Mouse (Mus musculus): ENCODE measurements at regions not wholly inside any gene's neighbourhood (a gene's known extent, or its start where the extent isn't known, plus 50 kb on each side); places are given as distances from the start of the nearest gene placed in this dataset.

DNA sequence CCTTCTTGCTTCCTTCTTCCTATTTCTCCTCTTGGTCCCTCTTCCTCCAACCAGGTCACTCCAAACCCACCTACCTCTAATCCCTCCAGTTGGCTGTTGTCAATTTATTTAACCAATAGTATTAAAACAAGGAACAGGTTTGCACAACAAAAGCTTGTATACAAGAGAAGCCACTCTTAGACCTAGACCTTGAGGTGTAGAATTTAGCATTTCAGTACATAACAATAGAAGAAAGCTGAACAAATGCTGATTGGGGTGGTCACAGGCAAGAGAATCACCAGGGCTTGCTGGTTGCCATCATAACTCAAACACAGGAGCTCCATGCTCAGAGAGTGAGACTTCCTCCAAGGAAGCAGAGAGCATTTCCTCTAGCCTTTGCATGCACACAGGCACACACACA is 272.2 kb downstream of the Slc30a10 start:
- DNase-seq = no peak

DNA sequence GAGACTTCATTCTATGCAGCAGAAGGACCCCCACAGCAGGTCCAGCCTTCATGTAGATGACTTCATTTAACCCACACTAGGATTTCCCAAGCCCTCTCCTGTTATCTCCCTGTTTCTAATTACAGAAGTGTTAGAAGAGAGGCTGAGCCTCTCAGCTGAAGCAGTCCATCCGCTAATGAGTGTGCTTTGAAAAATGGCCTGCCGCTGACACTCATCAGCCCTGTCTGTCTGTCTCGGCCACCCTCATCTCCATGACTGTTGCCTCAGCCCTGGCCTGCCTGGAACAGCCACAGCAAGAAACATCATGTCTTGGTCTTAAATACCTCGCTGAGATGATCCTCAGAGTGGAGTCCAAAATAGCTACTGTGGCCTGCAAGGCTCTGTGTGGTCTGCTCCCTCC is 273.1 kb downstream of the Slc30a10 start:
- no peak for DNase-seq

DNA sequence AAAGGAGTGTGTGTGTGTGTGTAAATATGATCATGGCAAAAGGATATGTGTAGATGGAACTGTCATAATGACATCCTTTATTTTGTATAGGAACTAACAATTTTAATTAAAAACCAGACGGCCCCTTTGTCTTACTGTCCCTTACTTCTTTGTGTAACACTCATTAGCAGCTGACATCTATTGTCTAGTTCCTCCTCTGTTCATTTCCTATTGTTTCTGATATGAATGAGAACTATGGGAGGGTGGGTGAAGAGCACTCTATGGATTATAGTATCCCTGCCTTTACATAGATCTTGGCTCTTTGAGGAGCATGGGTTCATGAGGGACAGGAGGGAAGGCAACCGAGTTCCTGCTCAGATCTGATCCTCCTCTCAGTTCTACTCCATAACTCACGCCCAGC is 273.8 kb downstream of the Slc30a10 start:
- DNase-seq = no peak

DNA sequence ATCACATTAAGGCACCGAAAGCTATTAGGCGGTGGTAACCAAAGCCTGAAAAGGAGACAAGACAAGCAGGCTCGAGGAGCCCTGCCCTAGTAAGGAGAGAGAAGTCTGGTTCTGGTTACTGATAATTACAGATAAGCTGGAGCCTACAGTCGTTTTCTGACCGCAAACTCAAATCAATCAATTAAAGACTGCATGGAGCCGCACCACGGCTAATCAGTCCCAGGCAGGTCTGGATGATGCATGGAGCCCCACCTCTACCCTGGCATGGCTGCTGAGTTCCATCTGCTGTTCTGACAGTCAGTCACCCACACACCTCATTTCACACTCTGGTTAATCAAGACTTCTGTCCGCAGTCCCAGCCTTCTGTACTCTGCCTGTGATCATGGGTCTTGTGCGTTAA is 276.4 kb downstream of the Slc30a10 start:
- no peak for DNase-seq

DNA sequence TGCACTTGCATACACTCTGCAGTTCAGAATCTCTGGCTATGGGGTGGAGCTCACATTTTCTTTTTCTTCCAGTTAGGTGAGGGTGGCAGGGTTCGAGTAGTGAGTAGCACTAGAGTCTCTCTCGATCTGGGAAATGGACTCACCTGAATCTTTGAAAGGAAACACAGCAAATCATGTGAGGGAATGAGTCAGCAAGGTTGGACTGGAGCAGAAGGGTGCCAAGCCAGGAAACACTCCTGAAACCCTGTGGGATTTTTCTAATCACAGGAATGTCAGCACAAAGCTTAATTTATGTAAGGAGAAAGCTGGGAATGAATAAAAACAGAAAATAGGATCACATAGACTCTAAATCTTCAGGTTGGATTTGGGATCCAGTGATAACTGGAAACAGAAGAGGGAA is 282.1 kb downstream of the Slc30a10 start:
- no peak for DNase-seq

DNA sequence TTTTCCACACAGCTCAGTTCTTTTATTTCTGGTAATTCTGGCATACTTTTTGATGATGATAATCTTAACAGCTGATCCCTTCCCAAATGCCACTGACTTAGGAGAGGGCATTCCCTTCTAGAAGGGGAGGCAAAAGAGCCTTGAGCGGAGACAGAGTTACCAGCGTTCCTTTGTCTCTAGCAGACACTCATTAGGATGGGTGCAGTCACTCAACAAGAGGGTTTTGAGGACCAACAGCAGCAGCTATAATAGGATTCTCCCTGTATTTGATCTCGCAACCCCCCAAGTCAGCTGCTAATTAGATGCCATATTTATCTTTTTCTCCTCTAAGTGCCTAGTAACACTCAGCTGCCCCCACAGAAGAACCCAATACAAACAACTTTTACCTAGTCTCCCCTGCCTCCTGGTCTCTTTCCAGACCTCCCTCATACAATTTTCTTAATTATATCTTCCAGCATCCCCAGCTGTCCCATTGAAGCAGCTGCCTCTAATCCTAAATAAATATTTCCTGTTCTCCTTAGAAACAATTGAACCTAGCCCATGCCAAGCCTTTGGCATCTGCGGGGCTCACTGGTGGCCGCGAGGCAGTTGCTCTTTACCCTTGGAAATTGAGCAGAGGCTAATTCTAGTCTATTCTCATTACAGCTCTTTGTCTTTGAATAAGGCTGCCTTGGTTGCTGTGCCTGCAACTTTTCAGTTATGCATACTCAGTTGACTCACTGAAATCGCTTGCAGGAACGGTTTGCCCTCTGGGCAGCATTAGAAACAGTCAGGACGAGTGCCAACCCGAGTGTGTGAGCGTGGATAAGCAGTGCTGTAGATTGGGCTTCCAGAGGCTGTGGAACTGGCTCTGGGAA is 286.6 kb downstream of the Slc30a10 start:
- DNase-seq = no peak

DNA sequence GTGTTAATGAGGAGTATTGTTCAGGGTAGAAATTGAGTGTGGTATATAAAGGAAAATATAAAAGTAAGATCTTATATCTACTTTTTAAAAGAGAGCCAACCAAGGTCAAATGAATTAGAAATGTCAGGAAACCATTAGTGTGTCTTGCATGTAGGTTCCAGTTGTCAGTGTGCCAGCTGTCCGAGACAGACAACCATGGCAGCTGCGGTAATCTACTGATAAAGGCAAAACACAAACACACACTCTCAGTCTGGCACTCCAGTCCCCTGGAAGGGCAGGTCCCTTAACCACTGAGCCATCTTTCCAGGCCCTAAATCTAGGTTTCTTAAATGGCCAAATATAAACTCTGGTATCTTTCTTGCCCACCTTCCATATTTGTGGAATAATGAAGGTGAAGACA is 294.6 kb downstream of the Slc30a10 start:
- DNase-seq = no peak

DNA sequence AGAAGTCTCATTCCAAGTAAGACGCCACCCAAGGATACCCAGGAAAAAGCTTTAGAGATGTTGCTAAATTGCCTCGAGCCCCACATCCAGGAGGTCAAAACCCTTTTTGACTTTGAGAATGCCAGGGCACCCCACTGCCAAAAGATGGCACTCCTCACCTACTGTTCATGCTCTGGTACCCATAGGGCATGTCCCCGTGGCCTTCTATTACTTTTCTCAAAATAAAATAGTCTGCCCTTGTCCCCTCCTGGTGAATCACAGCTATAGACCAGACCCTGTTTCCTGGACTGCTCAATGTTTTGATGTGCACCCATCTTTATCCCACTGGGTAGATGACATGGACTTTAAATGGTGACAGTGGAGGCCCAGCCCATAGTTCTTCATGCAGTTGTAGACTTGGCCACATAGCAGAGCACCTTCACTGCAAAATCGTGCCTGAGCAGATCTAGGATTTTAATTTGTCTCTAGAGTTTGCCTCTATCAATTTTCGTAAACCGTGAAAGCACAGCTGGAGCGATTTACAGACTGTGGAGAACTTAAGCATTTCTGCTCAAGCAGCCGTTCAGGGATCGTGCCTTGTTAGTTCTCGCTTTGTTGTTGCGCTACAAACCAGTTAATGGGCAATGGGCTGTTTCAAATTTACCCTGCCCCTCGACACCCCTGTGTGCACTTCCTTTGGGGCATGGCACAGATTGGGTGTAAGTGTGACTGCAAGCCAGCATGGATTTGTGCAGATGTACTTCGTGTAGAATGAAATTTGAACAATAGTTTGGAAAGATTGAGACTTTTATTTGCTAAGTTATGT is 300.0 kb downstream of the Slc30a10 start:
- peak in 1 of 2 experiments; percentile 3 for DNase-seq

DNA sequence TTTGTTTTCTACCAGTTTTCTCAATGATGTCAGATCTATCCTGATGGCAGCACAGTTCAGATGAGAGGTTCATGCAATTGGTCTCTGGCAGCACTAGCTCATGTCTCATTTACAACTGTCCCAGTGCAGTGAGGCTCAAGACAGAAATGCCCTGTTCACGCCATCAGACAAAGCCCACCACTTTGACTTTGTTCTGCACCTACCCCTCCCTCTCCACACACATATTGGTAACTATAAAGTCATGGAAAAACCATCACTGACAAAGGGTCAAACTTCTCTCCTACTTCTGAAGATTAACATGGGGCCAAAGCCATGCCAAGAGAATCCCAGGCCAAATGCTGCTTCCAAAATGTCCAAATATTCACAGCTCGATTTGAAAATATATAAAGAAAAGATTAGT is 302.7 kb downstream of the Slc30a10 start:
- no peak for DNase-seq

DNA sequence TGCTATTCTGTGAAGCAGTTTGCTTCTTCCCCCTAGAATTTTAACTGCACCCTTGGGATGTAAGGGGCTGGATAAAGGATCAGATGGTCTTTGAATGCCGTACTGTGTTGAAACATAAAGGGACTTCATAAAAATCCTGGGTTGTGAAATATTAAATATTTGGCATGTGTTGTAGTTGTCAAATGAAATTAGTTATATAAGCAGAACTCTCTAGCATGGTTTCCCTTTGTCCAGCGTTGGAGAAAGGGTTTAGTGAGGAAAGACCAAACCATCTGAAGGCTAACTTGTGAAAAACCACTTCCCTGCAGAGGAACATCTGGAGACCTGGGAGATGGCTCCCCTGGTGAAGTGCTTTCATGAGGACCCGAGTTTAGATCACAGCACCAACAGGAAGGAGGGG is 319.6 kb downstream of the Slc30a10 start:
- DNase-seq = no peak

DNA sequence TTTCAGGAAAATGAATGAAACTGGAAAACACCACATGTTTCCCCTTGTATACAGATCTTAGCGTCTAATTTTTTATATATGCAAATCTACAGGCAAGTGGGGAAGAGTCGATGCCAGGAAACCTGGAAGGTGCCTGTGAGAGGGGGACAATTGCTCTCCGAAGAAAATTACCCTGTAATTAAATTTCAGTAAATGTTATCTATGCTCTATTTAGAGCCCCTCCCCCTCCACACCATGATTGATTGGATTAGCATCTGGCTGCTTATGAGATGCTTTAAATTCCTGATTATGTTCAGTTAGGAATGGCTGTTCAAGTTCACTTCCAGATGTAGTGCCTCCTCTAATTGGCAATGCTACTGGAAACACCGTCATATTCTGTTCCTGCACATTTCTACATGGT is 325.0 kb downstream of the Slc30a10 start:
- no peak for DNase-seq

DNA sequence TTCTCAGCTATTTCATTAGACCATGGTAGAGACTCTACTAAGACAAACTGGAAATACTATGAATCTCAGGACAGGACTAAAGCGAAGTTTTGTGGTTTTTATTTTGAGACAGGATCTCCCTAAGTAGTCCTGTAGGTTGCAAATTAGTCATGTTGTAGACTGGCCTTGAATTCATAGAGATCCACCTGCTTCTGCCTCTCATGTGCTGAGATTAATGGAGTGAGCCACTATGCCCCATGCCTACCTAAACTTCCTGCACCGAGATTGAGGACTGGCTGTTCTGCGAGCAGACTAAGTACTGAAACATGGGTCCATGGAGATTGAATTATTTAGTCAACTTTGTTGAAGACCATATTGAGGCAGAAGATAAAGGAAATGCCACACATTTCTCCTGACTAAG is 315.0 kb downstream of the Lyplal1 start:
- no peak for DNase-seq

DNA sequence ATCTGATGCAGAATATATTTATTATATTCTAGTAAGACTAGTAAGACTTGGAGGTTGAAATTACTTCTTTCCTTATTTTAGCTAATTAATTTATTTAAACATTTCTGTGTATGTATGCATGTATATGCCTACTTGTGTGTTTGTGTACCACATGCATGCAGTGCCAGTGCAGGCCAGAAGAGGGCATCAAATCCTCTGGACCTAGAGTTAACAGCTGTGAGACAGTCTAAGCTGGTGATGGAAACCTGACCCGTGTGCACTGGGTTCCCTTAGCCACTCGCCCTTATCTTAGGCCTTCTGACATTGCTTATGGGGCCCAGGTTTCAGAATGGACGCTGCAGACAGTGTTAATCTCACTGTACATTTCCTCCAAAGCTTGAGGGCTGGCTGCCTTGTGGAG is 302.2 kb downstream of the Lyplal1 start:
- DNase-seq = no peak

DNA sequence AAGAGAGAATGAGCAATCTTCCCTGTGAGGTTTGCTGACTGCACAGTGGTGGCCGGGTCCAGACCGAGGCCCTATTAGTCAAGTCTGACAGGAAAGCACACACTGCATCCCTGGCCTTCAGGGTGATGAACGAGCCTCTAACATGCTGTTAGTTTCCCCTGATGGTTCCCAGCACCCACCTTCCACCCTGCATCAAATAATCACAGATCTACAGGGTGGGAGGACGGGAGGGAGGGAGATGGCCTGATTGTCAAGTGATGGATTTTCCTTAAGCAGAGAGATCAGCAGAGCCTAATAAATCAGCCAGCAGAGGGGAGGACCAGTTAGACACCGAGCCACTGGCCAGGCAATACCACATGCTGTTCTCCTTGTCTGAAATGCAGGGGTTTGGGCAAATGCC is 298.1 kb downstream of the Lyplal1 start:
- DNase-seq = no peak

DNA sequence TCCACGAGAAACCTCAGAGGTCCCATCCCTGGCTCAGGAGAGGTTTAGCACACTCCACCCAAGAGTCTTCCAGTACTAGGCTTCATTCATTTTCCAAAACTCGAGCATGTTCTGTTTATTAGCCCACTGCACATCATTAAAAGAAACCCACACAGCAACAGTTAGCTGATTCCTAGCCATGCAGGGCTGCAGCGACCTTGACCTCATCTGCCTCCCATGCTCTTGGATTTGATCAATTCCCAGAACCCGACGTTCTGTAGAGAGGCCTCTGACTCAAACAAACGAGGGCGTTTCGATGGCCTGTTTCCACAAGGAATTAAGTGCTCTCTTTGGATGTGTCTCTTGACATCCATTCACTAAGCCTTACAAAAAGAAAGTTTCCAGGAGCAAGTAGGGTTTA is 294.9 kb downstream of the Lyplal1 start:
- DNase-seq = no peak

DNA sequence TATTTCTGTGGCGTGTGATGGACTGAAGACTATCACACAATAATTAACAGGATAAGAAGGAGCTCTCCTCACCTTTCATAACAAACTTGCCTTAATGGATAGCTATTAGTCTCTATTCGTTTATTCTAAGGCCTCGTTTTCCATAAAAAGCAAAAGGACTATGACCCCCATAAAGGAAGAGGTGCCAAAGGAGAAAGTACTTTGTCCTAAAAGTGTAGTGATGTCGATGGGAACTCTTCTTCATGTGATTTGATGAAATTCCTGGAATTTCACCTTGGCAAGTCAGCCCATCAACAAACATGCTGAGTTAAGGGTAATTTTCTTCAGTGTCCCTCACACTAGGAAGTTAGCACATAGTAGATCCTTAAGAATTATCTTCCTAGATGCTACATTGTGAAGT is 293.9 kb downstream of the Lyplal1 start:
- peak in 1 of 2 experiments; percentile 17 for DNase-seq

DNA sequence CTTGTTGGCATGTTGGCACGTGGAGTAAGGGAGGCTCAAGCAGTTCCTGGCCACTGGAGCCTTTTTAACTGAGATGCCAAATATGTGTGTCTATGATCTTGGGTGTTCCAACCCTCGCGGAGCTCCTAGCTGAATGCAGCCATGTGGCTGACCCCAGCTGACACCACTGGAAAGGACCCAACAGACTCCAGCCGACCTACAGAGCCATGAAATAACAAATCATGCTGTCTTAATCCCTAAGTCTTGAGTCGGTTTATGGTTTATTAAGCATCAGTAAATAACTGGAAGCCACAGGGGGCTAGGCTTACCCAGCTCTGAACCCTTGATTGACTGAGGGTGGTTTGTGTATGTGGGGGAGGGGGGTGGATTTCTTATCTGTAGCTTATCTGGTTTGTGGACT is 293.2 kb downstream of the Lyplal1 start:
- DNase-seq = peak in 1 of 2 experiments; percentile 24

DNA sequence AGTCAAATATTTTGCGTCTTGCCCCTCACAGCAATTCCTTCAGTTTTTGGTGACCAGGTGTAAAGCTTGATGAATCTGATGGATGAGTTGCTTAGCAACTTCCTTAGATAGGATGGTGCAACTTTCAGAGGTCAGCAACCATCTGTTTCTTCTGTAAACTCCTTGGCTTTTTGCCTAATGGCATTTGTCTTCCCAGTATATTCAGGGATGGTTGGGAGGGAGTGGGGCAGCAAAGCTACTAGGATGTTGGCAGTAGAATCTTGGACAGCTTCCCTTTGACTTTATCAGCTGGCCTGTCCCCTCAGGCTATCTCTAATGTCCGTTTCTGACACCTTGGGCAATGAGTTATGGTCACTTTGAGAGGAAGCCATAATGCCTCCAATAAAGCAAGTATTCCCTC is 289.1 kb downstream of the Lyplal1 start:
- no peak for DNase-seq

DNA sequence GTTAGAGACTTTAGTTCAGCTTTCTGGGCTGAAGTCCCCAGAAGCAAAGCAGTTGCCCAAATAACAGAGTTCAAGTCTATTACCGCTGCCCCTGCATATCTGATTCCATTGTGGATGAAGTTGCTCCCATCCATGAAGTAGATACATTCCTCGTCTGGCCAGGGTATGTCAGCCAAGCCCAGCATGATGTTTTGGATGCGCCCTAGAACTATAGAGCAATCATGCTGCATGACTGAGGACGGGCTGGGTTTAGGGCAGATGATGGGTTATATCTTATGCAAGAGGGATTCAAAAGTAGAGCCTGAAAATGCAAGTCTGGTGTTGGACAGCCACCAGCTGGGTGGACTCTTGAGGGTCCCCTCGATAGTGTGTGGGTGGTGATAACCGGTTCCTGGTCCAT is 288.6 kb downstream of the Lyplal1 start:
- DNase-seq = no peak

DNA sequence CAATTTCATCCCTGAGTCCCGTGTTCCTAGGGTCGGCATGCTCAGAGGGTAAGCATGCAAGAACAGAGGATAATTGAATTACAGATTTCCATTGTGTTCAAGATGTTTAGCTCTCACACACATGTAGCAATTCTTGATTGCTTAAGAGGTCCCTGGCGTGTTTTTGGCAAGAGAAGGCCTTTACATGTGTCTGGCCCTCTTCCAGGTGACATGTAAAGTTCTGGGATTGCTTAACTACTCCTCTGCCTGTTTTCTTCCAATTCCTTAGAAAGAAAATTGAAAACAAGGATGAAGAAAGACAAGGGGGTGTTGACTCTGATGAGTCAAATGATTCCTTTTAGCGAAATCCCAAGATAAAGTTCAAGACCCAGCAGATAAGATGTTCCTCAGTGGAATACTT is 285.1 kb downstream of the Lyplal1 start:
- no peak for DNase-seq

DNA sequence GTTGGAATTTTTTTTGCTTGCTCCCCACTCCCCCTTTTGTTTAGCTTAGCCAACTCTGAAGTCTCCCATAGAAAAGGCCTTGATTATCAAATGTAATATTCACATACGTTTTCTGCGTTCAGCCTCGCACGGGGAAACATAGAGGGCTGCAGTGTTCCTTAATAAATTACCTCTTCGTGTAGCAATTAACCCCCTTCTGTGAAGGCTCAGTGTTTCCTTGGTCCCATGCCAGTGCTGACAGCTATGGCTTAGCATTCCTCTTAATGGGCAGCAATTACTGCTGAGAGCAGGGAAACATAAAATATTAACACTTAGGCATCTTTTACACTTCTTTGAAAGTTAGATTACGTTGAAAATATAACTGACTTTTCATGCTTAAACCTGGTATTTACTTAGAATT is 282.9 kb downstream of the Lyplal1 start:
- peak; percentile 14 to 28 for DNase-seq

DNA sequence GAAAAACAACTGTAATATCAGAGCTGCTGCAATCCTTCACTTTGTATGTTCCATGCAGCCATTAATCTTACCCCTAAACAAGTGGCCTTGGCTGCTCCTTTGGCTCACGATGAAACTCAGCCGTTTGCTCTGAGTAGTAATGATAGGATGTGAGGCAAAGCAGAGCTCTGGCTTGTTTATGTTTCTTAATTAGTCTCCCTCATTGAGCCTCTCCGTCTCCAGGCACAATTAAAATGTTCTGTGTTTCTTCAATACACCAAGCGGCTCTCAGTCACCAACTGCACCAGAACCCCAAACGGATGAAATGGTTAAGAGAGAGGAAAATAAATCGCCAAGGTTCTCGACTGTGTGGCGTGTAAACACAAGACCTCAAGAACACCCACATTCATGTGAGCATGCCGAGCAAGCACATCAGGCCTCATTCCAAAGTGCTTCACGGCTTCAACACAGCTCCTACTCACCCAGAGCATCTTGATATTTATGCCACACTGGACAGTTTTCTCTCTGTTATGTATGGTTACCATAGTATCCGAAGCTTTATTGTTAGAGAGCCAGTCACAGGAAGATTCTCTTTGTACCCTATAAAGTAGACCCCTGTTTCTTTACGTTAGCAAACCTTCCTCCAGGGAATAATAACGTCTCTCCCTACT is 280.4 kb downstream of the Lyplal1 start:
- no peak for DNase-seq

DNA sequence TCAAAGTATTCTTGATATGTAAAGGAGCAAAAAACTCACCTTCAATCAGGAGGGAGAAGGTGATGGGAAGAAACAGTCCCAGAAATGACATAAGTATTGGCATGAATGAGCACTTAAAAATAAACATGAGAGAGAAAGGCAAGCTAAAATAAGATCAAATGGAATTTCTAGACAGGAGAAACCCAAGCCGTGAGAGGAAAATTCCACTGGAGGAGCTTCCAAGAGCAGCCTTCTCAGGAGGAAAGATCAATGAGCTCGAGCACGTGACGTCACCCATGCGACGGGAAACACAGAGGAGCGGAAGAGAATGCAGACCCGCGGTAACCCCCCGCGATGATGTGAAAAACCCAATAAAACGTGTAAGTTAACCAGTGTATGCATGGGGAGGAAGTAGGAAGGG is 274.6 kb downstream of the Lyplal1 start:
- DNase-seq = no peak

DNA sequence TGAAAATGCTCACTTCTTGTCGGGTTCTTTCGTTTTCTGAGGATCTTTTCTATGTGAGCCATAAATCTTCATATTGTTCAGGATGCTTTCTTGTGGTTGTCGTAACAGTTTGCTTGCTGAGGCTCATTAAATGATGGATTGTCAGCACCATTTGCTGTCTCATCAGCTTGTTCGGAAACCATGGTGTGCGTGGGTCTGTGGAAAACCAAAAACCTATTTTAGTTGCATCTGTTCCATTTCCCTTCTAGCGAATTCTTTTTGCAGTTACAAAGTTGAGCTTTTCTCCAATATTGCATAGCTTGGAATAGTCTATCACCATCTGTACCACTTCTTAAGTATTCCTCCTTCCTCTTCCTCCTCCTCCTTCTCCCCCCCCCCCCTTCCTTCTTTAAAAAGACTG is 269.9 kb downstream of the Lyplal1 start:
- no peak for DNase-seq
